Mouse (Mus musculus) limb, embryonic 14.5 days (tissue): ENCODE results near the gene Zfp763. TPM values are rescaled to one million over a fixed set of nuclear protein-coding genes. Genes with fewer than 3 reads are reported as not detected.

Experiments used
- ATAC-seq: fragments of 200-750 bp; cut with Nextera tagmentation; 2 replicates; pipeline ENCODE4 v1.8.0; 2017; ENCODE audit warnings: low read depth, moderate number of reproducible peaks, moderate TSS enrichment; ENCODE audit not compliant: low FRiP score
- DNase-seq: peaks from one replicate; pipeline ENCODE4 v3.0.0-alpha.2; 2015; ENCODE audit warnings: low spot score
- H3K27ac ChIP-seq: fragments of 300-500 bp; sonication (generic); replicated peaks from 2 replicates; pipeline ENCODE4 v1.5.1; 2014; ENCODE audit warnings: low read depth, mild to moderate bottlenecking, low read length, moderate library complexity, mixed read lengths
- H3K27me3 ChIP-seq: fragments of 300-500 bp; sonication (generic); 2 replicates; pipeline ENCODE4 v1.6.1; 2014; ENCODE audit warnings: low read length, mixed read lengths; ENCODE audit not compliant: control insufficient read depth, insufficient read depth
- H3K36me3 ChIP-seq: fragments of 300-500 bp; sonication (generic); 2 replicates; pipeline ENCODE4 v1.6.1; 2014; ENCODE audit warnings: mild to moderate bottlenecking, low read length, moderate library complexity, mixed read lengths; ENCODE audit not compliant: control insufficient read depth, insufficient read depth
- H3K4me1 ChIP-seq: fragments of 300-500 bp; sonication (generic); 2 replicates; pipeline ENCODE4 v1.6.1; 2014; ENCODE audit warnings: antibody characterized with exemption, low read length, mixed read lengths; ENCODE audit not compliant: control insufficient read depth, insufficient read depth
- H3K4me2 ChIP-seq: fragments of 300-500 bp; sonication (generic); replicated peaks from 2 replicates; pipeline ENCODE4 v1.6.1; 2014; ENCODE audit warnings: low read depth, mild to moderate bottlenecking, low read length, moderate library complexity; ENCODE audit not compliant: severe bottlenecking
- H3K4me3 ChIP-seq: fragments of 300-500 bp; sonication (generic); replicated peaks from 2 replicates; pipeline ENCODE4 v1.5.1; 2014; ENCODE audit warnings: low read length
- H3K9ac ChIP-seq: fragments of 300-500 bp; sonication (generic); 2 replicates; pipeline ENCODE4 v1.6.1; 2014; ENCODE audit warnings: mild to moderate bottlenecking, low read depth, low read length, moderate library complexity; ENCODE audit not compliant: severe bottlenecking
- H3K9me3 ChIP-seq: fragments of 300-500 bp; sonication (generic); 2 replicates; pipeline ENCODE4 v1.6.1; 2016; ENCODE audit warnings: low read length; ENCODE audit not compliant: control insufficient read depth
- POLR2A ChIP-seq: fragments of 200-500 bp; IDR thresholded peaks from 2 replicates; pipeline ENCODE4 v1.8.0; 2012; ENCODE audit warnings: inconsistent platforms, mild to moderate bottlenecking, moderate library complexity, borderline replicate concordance; ENCODE audit not compliant: insufficient read depth, insufficient read length; ENCODE audit errors: extremely low read depth
- WGBS: fragments of 180-500 bp; shearing (Covaris S2); extraction: QIAGEN DNeasy Blood & Tissue Kit; methylation state at CpG from one replicate; pipeline ENCODE4 v1.1.7; 2014; 5-methylcytosine and 5-hydroxymethylcytosine counted together
- polyA plus RNA-seq, 2 experiments: library from polyadenylated mRNA; depleted of rRNA in 1 of 2; stranded (reverse) in 1 of 2; unstranded in 1 of 2; fragments of >200 nt; fragmentation: Nextera tagmentation in 1 of 2; extraction: Ambion mirVana in 1 of 2; gene quantifications; 2 replicates each; pipeline versions ENCODE4 v1.2.1 to v1.2.3; 2012 to 2014

The Zfp763 gene
- polyA plus RNA-seq, 2 experiments: 7.6 to 13.0 TPM

GRCm38 (mm10) chr17:32981361-32981760, 51.8 kb downstream of the Zfp763 start:
- DNase-seq (no peak), ATAC-seq (no peak)
- no peaks in the 10 kb centered on the region for H3K4me1 ChIP-seq
- no peak overlapping the region for H3K4me2 ChIP-seq
- no peak for TF ChIP-seq POLR2A
- no peaks in the 10 kb centered on the region for H3K9me3 ChIP-seq
- H3K27ac ChIP-seq: no peak overlapping the region
- H3K36me3 ChIP-seq: peaks cover 34% of the 10 kb centered on the region
- H3K27me3 ChIP-seq: no peaks in the 10 kb centered on the region
- H3K4me3 ChIP-seq: no peak overlapping the region
- no peak overlapping the region for H3K9ac ChIP-seq
- WGBS: 80% methylated on average over 4 of the region's 4 CpGs

Other genes with a start within 250 kb of the Zfp763 start
- 24.9 and 33.2 TPM in 2 replicates for gene Zfp871, start 245.1 kb downstream of the Zfp763 start, polyA plus RNA-seq (2012; rRNA removed)
- gene Zfp871, start 245.1 kb downstream of the Zfp763 start, polyA plus RNA-seq (2014; fragmentation: Nextera tagmentation; extraction: Ambion mirVana): 46.7 and 50.4 TPM in 2 replicates
- 2.8 and 3.7 TPM in 2 replicates for gene Zfp811, start 223.5 kb downstream of the Zfp763 start, polyA plus RNA-seq (2012; rRNA removed)
- gene Zfp811, start 223.5 kb downstream of the Zfp763 start, polyA plus RNA-seq (2014; fragmentation: Nextera tagmentation; extraction: Ambion mirVana): 2.7 and 2.8 TPM in 2 replicates
- 13.3 and 13.4 TPM in 2 replicates for gene Zfp799, start 203.1 kb downstream of the Zfp763 start, polyA plus RNA-seq (2012; rRNA removed)
- gene Zfp799, start 203.1 kb downstream of the Zfp763 start, polyA plus RNA-seq (2014; fragmentation: Nextera tagmentation; extraction: Ambion mirVana): 15.1 and 20.2 TPM in 2 replicates
- gene Zfp870, start 141.8 kb downstream of the Zfp763 start, polyA plus RNA-seq (2012; rRNA removed): 4.2 and 5.1 TPM in 2 replicates
- 8.8 and 9.8 TPM in 2 replicates for gene Zfp870, start 141.8 kb downstream of the Zfp763 start, polyA plus RNA-seq (2014; fragmentation: Nextera tagmentation; extraction: Ambion mirVana)
- 0.09 TPM in 1 of 2 replicates, not detected in the other for gene Cyp4f14, start 116.1 kb downstream of the Zfp763 start, polyA plus RNA-seq (2012; rRNA removed)
- gene Cyp4f14, start 116.1 kb downstream of the Zfp763 start, polyA plus RNA-seq (2014; fragmentation: Nextera tagmentation; extraction: Ambion mirVana): not detected in 2 replicates
- 22.1 and 23.6 TPM in 2 replicates for gene Cyp4f13, start 86.0 kb downstream of the Zfp763 start, polyA plus RNA-seq (2012; rRNA removed)
- gene Cyp4f13, start 86.0 kb downstream of the Zfp763 start, polyA plus RNA-seq (2014; fragmentation: Nextera tagmentation; extraction: Ambion mirVana): 11.7 and 12.8 TPM in 2 replicates
- 4.0 and 5.2 TPM in 2 replicates for gene Zfp472, start 67.6 kb downstream of the Zfp763 start, polyA plus RNA-seq (2012; rRNA removed)
- gene Zfp472, start 67.6 kb downstream of the Zfp763 start, polyA plus RNA-seq (2014; fragmentation: Nextera tagmentation; extraction: Ambion mirVana): 11.1 and 11.6 TPM in 2 replicates
- 9.3 and 10.3 TPM in 2 replicates for gene Zfp952, start 40.3 kb downstream of the Zfp763 start, polyA plus RNA-seq (2012; rRNA removed)
- 10.7 and 13.3 TPM in 2 replicates for gene Zfp952, start 40.3 kb downstream of the Zfp763 start, polyA plus RNA-seq (2014; fragmentation: Nextera tagmentation; extraction: Ambion mirVana)
- not detected in 2 replicates for gene 4921501E09Rik, start 34.7 kb upstream of the Zfp763 start, polyA plus RNA-seq (2012; rRNA removed)
- not detected in 2 replicates for gene 4921501E09Rik, start 34.7 kb upstream of the Zfp763 start, polyA plus RNA-seq (2014; fragmentation: Nextera tagmentation; extraction: Ambion mirVana)
- gene Zfp563, start 55.9 kb upstream of the Zfp763 start, polyA plus RNA-seq (2012; rRNA removed): 4.8 and 6.0 TPM in 2 replicates
- gene Zfp563, start 55.9 kb upstream of the Zfp763 start, polyA plus RNA-seq (2014; fragmentation: Nextera tagmentation; extraction: Ambion mirVana): 9.8 and 10.5 TPM in 2 replicates
- 0.10 TPM in 1 of 2 replicates, not detected in the other for gene Morc2b, start 106.3 kb upstream of the Zfp763 start, polyA plus RNA-seq (2012; rRNA removed)
- not detected in 2 replicates for gene Morc2b, start 106.3 kb upstream of the Zfp763 start, polyA plus RNA-seq (2014; fragmentation: Nextera tagmentation; extraction: Ambion mirVana)
- not detected in 2 replicates for gene Olfr55, start 135.0 kb upstream of the Zfp763 start, polyA plus RNA-seq (2012; rRNA removed)
- gene Olfr55, start 135.0 kb upstream of the Zfp763 start, polyA plus RNA-seq (2014; fragmentation: Nextera tagmentation; extraction: Ambion mirVana): not detected in 2 replicates
- gene Olfr239, start 157.9 kb upstream of the Zfp763 start, polyA plus RNA-seq (2012; rRNA removed): not detected in 2 replicates
- gene Olfr239, start 157.9 kb upstream of the Zfp763 start, polyA plus RNA-seq (2014; fragmentation: Nextera tagmentation; extraction: Ambion mirVana): not detected in 2 replicates
- gene Olfr1564, start 188.3 kb upstream of the Zfp763 start, polyA plus RNA-seq (2012; rRNA removed): 0.29 and 0.67 TPM in 2 replicates
- gene Olfr1564, start 188.3 kb upstream of the Zfp763 start, polyA plus RNA-seq (2014; fragmentation: Nextera tagmentation; extraction: Ambion mirVana): not detected in 2 replicates
- 5.5 and 7.0 TPM in 2 replicates for gene Zfp955a, start 221.7 kb upstream of the Zfp763 start, polyA plus RNA-seq (2012; rRNA removed)
- gene Zfp955a, start 221.7 kb upstream of the Zfp763 start, polyA plus RNA-seq (2014; fragmentation: Nextera tagmentation; extraction: Ambion mirVana): 16.7 and 18.8 TPM in 2 replicates
- not detected in 2 replicates for gene Olfr63, start 231.3 kb upstream of the Zfp763 start, polyA plus RNA-seq (2012; rRNA removed)
- gene Olfr63, start 231.3 kb upstream of the Zfp763 start, polyA plus RNA-seq (2014; fragmentation: Nextera tagmentation; extraction: Ambion mirVana): 0.03 TPM in 1 of 2 replicates, not detected in the other